Comparison of ENCODE assay signal across 26 mouse cellular contexts in the genomic region with DNA sequence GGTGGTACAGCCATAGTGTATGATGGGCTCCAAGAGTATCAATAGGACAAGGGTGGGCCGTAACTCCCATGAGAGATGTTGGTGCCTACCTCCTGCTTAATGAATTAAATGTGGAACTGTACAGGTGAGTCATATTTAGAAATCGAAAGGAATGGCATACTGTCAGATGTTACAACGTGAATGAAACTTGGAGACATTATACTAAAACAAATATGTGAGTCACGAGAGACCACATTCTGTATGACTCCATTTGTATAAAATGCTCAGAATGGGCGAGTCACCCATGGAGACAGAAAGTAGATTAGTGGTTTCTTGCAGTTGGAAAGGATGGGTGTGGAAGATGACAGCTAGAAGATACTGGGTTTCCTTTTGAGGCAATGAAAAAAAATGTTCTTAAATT.
DNase-seq lines count a peak whose midpoint lies in the region; ATAC-seq and TF ChIP-seq lines count a peak whose summit lies in the region.
"Had no signal": no experiment of that assay in that cellular context is flagged by ENCODE, and none has a peak within 500 bp of the region (broad histone marks: within the 10 kb centered on the region; RNA-seq: fewer than 3 reads in every experiment).

No protein-coding gene starts in this region.

- TF ChIP-seq CTCF in embryonic fibroblast, embryonic 13.5 days (IDR thresholded peaks at IDR 0.05; ENCODE audit: borderline replicate concordance, insufficient read depth, low read length) = no peak

- peaks cover 23% of the 10 kb centered on the region for H3K4me1 ChIP-seq in embryonic fibroblast, embryonic 13.5 days (ENCODE audit: control insufficient read depth, insufficient read depth, low read length)
- no peaks in the 10 kb centered on the region for H3K4me1 ChIP-seq in heart, embryonic 11.5 days (ENCODE audit: control insufficient read depth, insufficient read depth, low read length)
- H3K4me1 ChIP-seq: heart, embryonic 13.5 days had no signal

- H3K9ac ChIP-seq in heart, embryonic 11.5 days (ENCODE audit: low read depth, low read length) = no peak overlapping the region
- H3K9ac ChIP-seq: forebrain, postnatal 0 days; heart, embryonic 13.5 days; hindbrain, embryonic 14.5 days had no signal

- peak overlapping the region; percentile 98 for H3K27ac ChIP-seq in embryonic fibroblast, embryonic 13.5 days (ENCODE audit: insufficient read depth, low read length)
- no peak overlapping the region for H3K27ac ChIP-seq in heart, embryonic 11.5 days (ENCODE audit: low read depth, low read length)
- H3K27ac ChIP-seq: gastrocnemius, adult 2 months; heart, embryonic 13.5 days; hindbrain, embryonic 14.5 days; hindbrain, postnatal 0 days had no signal

- H3K27me3 ChIP-seq in heart, embryonic 11.5 days (ENCODE audit: control insufficient read depth, insufficient read depth, low read length) = no peaks in the 10 kb centered on the region
- H3K27me3 ChIP-seq: CH12.LX; heart, embryonic 13.5 days had no signal

- DNase-seq in 3T3-L1 (ENCODE audit: low read depth, low spot score) = peak; percentile 92
- DNase-seq in Muller cell, postnatal 12 days (ENCODE audit: inconsistent ontology term) = peak; percentile 83
- no peak for DNase-seq in cerebellum, adult 8-10 months
- DNase-seq in adrenal gland, postnatal 36 days = no peak
- DNase-seq: adrenal gland, adult 2 months; adrenal gland, postnatal 14 days; cerebellum, adult 11-12 months; cerebellum, postnatal 14 days; forebrain, postnatal 0 days; gastrocnemius, adult 2 months; gastrocnemius, postnatal 25 days; heart, adult 18-20 months; heart, postnatal 14 days; heart, postnatal 4 days; kidney, adult 18-20 months; kidney, adult 9 months had no signal

- 75% methylated on average over 5 of the region's 5 CpGs for WGBS in heart, embryonic 11.5 days (ENCODE audit: insufficient replicate concordance)

- TF ChIP-seq POLR2A in embryonic fibroblast, embryonic 13.5 days (IDR thresholded peaks at IDR 0.05; ENCODE audit: low read depth, low read length) = no peak

- no peak overlapping the region for H3K4me2 ChIP-seq in heart, embryonic 11.5 days
- H3K4me2 ChIP-seq: heart, embryonic 13.5 days; hindbrain, embryonic 14.5 days had no signal

- no peak overlapping the region for H3K4me3 ChIP-seq in embryonic fibroblast, embryonic 13.5 days (ENCODE audit: insufficient read depth, low read length)
- no peak overlapping the region for H3K4me3 ChIP-seq in heart, embryonic 11.5 days (ENCODE audit: low read depth, low read length)
- H3K4me3 ChIP-seq: gastrocnemius, adult 2 months; heart, embryonic 13.5 days had no signal

- ATAC-seq in heart, embryonic 11.5 days (replicated peaks; ENCODE audit: insufficient number of reproducible peaks, low FRiP score, low TSS enrichment) = no peak
- ATAC-seq: forebrain, embryonic 14.5 days; forebrain, postnatal 0 days; hindbrain, postnatal 0 days; inflammation-experienced regulatory T-cells, adult 6 months; intestine, embryonic 16.5 days had no signal

- H3K36me3 ChIP-seq in heart, embryonic 11.5 days (ENCODE audit: control insufficient read depth, insufficient read depth, low read length) = no peaks in the 10 kb centered on the region
- H3K36me3 ChIP-seq: G1E; heart, embryonic 13.5 days had no signal

- H3K9me3 ChIP-seq in heart, embryonic 11.5 days (replicated peaks; ENCODE audit: control insufficient read depth, low read length) = no peaks in the 10 kb centered on the region
- H3K9me3 ChIP-seq: G1E; heart, embryonic 13.5 days had no signal

Comparison
In these comparisons a context has a peak if more than half of its experiments do, and no peak if none do; other contexts are left out.
1. DNase-seq: peak in 3T3-L1 (single experiment) and Muller cell, postnatal 12 days (single experiment); none in cerebellum, adult 8-10 months (single experiment) and adrenal gland, postnatal 36 days (0 of 2).